Mouse (Mus musculus) retina, adult 2 months (tissue): ENCODE results near the gene Cnr2.
A peak's percentile ranks its signal among the peaks of the same experiment; 100 is the strongest.

Experiments used
- DNase-seq: peaks from one replicate; pipeline ENCODE4 v3.0.0-alpha.2; 2012; ENCODE audit warnings: low read depth, low spot score

Gene Cnr2

GRCm38 (mm10) chr4:135963457-135964193, 68.4 kb downstream of the Cnr2 start, which contains the start of gene Gale:
Gene Gale (plus strand): TSS chr4:135963727.
- DNase-seq = peak; percentile 91

GRCm38 (mm10) chr4:135964426-135964825, 69.2 kb downstream of the Cnr2 start:
- DNase-seq = no peak

- DNase-seq = no peak
Measured at GRCm38 (mm10) chr4:135965113-135965512, 69.9 kb downstream of the Cnr2 start.

- no peak for DNase-seq
Measured at GRCm38 (mm10) chr4:135966283-135966682, 71.1 kb downstream of the Cnr2 start.

- no peak for DNase-seq
Measured at GRCm38 (mm10) chr4:135967086-135967760, 72.0 kb downstream of the Cnr2 start.

GRCm38 (mm10) chr4:135968271-135968869, 73.2 kb downstream of the Cnr2 start:
- DNase-seq = no peak

- no peak for DNase-seq
Measured at GRCm38 (mm10) chr4:135969070-135969750, 74.0 kb downstream of the Cnr2 start.
